Mouse (Mus musculus) lung, postnatal 0 days (tissue): ENCODE data around the gene Cep68. TPM values are rescaled to one million over a fixed set of nuclear protein-coding genes. Genes with fewer than 3 reads are reported as not detected.

Experiments used
- ATAC-seq: fragments of 200-750 bp; cut with Nextera tagmentation; 2 replicates; pipeline ENCODE4 v1.8.0; 2017; ENCODE audit warnings: moderate library complexity
- DNase-seq: peaks from one replicate; pipeline ENCODE4 v3.0.0-alpha.2; 2016; ENCODE audit warnings: low spot score
- H3K27ac ChIP-seq: fragments of 300-500 bp; sonication (generic); 2 replicates; pipeline ENCODE4 v1.5.1; 2014; ENCODE audit warnings: antibody characterized with exemption, mild to moderate bottlenecking, low read length, mixed read lengths
- H3K27me3 ChIP-seq: fragments of 300-500 bp; sonication (generic); replicated peaks from 2 replicates; pipeline ENCODE4 v1.6.1; 2014; ENCODE audit warnings: low read length, mixed read lengths; ENCODE audit not compliant: insufficient read depth
- H3K36me3 ChIP-seq: fragments of 300-500 bp; sonication (generic); 2 replicates; pipeline ENCODE4 v1.6.1; 2014; ENCODE audit warnings: low read length, mixed read lengths; ENCODE audit not compliant: insufficient read depth
- H3K4me1 ChIP-seq: fragments of 300-500 bp; sonication (generic); 2 replicates; pipeline ENCODE4 v1.6.1; 2014; ENCODE audit warnings: antibody characterized with exemption, low read depth, low read length, mixed read lengths; ENCODE audit not compliant: insufficient read depth
- H3K4me2 ChIP-seq: fragments of 300-500 bp; sonication (generic); replicated peaks from 2 replicates; pipeline ENCODE4 v1.6.1; 2014; ENCODE audit warnings: low read depth, mild to moderate bottlenecking, low read length, moderate library complexity, mixed read lengths
- H3K4me3 ChIP-seq: fragments of 300-500 bp; sonication (generic); 2 replicates; pipeline ENCODE4 v1.5.1; 2014; ENCODE audit warnings: low read depth, low read length
- H3K9ac ChIP-seq: fragments of 300-500 bp; sonication (generic); replicated peaks from 2 replicates; pipeline ENCODE4 v1.6.1; 2014; ENCODE audit warnings: low read depth, mild to moderate bottlenecking
- H3K9me3 ChIP-seq: fragments of 300-500 bp; sonication (generic); 2 replicates; pipeline ENCODE4 v1.6.1; 2016; ENCODE audit warnings: low read length, mixed read lengths
- CTCF ChIP-seq: IDR thresholded peaks from 2 replicates; pipeline ENCODE4 v1.5.1; 2016; ENCODE audit warnings: antibody characterized with exemption, mild to moderate bottlenecking
- EP300 ChIP-seq: IDR thresholded peaks from 2 replicates; pipeline ENCODE4 v1.6.1; 2016; ENCODE audit warnings: antibody characterized with exemption, mild to moderate bottlenecking, control low read depth
- WGBS: fragments of 180-500 bp; shearing (Covaris S2); extraction: QIAGEN DNeasy Blood & Tissue Kit; methylation state at CpG from one replicate; pipeline ENCODE4 v1.1.7; 2014; 5-methylcytosine and 5-hydroxymethylcytosine counted together
- polyA plus RNA-seq: library from polyadenylated mRNA; unstranded; fragments of >200 nt; fragmentation: Nextera tagmentation; extraction: Ambion mirVana; gene quantifications from 2 replicates; pipeline ENCODE4 v1.2.1, GENCODE M21; 2015

Gene Cep68
- polyA plus RNA-seq, 1 experiment from 2014 or later: 12.5 TPM

DNA sequence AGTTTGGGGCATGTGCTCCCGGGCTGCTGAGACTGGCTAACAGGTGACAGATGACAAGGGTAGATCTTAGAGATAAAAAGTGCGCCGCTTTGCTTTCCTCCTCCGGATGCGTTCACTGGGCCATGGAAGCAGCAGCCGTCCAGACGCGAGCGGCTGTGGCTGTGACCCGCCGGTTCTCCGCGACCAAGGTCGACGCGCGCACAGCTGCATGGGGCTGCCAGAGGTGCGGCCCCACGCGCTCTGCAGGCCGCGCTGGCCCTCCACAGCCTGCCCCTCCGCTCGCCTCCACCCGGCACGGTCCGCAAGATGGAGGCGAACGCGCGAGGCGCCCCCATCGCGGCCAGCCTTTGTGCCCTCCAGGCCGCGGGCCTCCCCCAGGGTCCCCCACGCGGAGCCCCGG is 389 bp downstream of the Cep68 start:
- H3K27ac ChIP-seq: peak overlapping the region; percentile 89
- peak; percentile 52 for DNase-seq
- H3K36me3 ChIP-seq: no peaks in the 10 kb centered on the region
- H3K4me1 ChIP-seq: peaks cover 16% of the 10 kb centered on the region
- peak overlapping the region; percentile 80 for H3K9ac ChIP-seq
- H3K27me3 ChIP-seq: no peaks in the 10 kb centered on the region
- WGBS: under 1% methylated on average over 36 of the region's 39 CpGs
- H3K4me2 ChIP-seq: peak overlapping the region; percentile 94
- ATAC-seq: peak; percentile 67
- H3K9me3 ChIP-seq: no peaks in the 10 kb centered on the region
- TF ChIP-seq CTCF: no peak
- no peak for TF ChIP-seq EP300
- peak overlapping the region; percentile 94 for H3K4me3 ChIP-seq

DNA sequence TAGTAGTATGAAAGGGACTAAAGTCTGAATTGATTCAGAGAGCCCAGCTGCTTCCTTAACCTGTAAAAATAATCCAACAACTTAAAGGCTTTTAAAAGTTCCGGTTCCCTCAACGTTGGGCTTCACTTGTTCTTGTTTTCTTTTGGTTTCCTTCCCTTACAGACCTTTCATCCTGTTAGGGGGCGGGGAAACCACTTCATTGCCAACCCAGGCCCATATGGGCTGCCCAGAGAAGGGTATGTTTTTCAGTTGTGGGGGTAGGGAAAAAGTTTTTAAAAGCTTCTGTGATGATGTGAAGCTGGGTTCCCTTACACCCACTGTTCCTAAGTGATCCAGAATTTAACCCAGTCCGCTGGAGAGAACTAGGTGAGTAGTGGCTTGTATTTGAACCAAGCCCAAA is 952 bp downstream of the Cep68 start:
- Histone ChIP-seq H3K4me2 (peak overlapping the region; percentile 94), H3K27ac (peak overlapping the region; percentile 89; the same call in 1 of the 2 replicates), H3K4me3 (peak overlapping the region; percentile 94), H3K27me3 (no peaks in the 10 kb centered on the region), H3K9me3 (no peaks in the 10 kb centered on the region), H3K36me3 (no peaks in the 10 kb centered on the region), H3K4me1 (peaks cover 16% of the 10 kb centered on the region), H3K9ac (0 out of 2 replicates have a peak overlapping the region, but pooled peaks have one; percentile 80)
- no peak for ATAC-seq
- WGBS: 6% methylated on average over 4 of the region's 4 CpGs
- DNase-seq: peak; percentile 51
- no peak for TF ChIP-seq CTCF
- TF ChIP-seq EP300: no peak

DNA sequence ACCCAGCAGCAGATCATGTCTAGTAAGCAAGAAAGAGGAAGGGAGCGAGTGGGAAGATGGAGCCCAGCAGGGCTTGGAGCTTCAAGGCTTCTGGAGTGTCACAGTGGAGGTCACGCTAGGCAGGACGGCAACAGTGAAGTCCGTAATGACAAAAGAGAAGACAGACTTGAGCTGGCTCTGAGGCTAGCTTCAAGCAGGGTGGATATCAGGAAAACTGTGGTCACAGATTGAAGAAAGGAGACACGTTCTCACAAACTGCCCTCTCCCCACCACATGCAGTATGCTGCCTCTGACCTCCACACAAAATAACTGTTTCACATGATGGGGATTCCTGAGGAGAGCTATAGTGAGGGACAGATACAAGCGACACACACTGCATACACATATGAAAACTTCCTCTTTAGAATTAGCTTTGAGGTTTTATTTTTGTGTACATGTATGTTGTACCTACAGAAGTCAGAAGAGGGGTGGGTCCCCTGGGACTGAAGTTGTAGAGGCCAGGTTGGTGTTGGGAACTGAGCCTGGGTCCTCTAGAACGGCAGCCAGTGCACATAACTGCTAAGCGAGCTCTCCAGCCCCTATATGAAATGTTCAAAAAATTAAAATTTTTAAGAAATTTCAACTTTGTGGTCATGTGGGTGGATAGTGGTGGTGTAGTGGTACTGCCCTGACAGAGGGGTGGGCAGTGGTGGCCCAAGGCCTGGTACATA is 1.9 kb downstream of the Cep68 start:
- DNase-seq (no peak), ATAC-seq (no peak)
- H3K36me3 ChIP-seq: no peaks in the 10 kb centered on the region
- H3K9ac ChIP-seq: no peak overlapping the region
- no peak overlapping the region for H3K4me2 ChIP-seq
- H3K27me3 ChIP-seq: no peaks in the 10 kb centered on the region
- peaks cover 16% of the 10 kb centered on the region for H3K4me1 ChIP-seq
- 79% methylated on average over 8 of the region's 8 CpGs for WGBS
- no peak overlapping the region for H3K4me3 ChIP-seq
- H3K27ac ChIP-seq: no peak overlapping the region
- no peaks in the 10 kb centered on the region for H3K9me3 ChIP-seq
- TF ChIP-seq CTCF (no peak), EP300 (no peak)

DNA sequence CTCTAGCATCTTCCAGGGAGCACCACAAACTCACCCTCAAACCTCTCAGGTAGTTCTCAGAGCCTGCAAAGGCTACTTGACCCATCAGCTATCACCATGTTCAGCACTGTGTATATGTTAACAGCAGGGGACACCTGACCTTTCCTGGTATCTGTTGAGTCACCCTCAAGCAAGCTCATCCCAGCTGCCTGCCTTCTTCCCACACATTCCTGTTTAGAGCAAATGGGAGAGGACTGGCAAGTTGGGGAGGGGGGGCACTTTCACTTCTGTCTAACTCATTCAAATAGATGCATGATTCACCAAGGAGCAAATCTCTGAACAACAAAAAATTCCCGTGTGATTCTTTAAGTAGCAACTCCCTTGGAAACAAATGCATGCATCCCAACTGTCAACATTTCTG is 2.6 kb downstream of the Cep68 start:
- TF ChIP-seq CTCF: no peak
- TF ChIP-seq EP300: no peak
- no peak overlapping the region for H3K4me2 ChIP-seq

DNA sequence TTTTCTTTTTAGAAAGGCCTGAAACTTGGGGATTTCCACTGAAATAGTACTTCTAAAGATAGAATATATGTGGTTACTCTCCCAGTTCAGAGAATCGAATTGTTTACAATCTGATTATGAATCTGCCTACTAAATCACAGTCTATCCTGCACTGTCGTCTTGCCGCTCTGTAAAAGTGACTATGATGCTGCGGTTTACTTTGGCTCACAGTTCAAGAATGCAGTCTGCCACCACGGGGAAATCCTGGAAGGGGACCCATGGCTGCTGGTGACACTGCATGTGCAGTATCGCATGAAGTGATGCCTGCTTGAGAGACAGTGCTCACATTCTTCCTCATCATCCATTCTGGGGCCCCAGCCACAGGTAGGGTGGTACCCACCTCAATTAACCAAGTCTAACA is 3.9 kb downstream of the Cep68 start:
- H3K9me3 ChIP-seq: no peaks in the 10 kb centered on the region
- WGBS: 76% methylated on average over 6 of the region's 6 CpGs
- ATAC-seq (no peak), DNase-seq (no peak)
- H3K4me1 ChIP-seq: peaks cover 16% of the 10 kb centered on the region
- TF ChIP-seq CTCF (no peak), EP300 (no peak)
- H3K27ac ChIP-seq: no peak overlapping the region
- H3K27me3 ChIP-seq: no peaks in the 10 kb centered on the region
- no peak overlapping the region for H3K9ac ChIP-seq
- H3K4me2 ChIP-seq: no peak overlapping the region
- H3K4me3 ChIP-seq: no peak overlapping the region
- peaks cover 7% of the 10 kb centered on the region; the same call in 1 of the 2 replicates for H3K36me3 ChIP-seq

More for the DNA sequence above, 2.6 kb downstream of the Cep68 start:
- Histone ChIP-seq H3K9ac (no peak overlapping the region), H3K27me3 (no peaks in the 10 kb centered on the region), H3K36me3 (peaks cover 2% of the 10 kb centered on the region; the same call in 1 of the 2 replicates), H3K9me3 (no peaks in the 10 kb centered on the region), H3K4me1 (peaks cover 16% of the 10 kb centered on the region), H3K27ac (no peak overlapping the region), H3K4me3 (no peak overlapping the region)
- WGBS: 27% methylated on average over 1 of the region's 1 CpGs
- ATAC-seq (no peak), DNase-seq (peak; percentile 74)

DNA sequence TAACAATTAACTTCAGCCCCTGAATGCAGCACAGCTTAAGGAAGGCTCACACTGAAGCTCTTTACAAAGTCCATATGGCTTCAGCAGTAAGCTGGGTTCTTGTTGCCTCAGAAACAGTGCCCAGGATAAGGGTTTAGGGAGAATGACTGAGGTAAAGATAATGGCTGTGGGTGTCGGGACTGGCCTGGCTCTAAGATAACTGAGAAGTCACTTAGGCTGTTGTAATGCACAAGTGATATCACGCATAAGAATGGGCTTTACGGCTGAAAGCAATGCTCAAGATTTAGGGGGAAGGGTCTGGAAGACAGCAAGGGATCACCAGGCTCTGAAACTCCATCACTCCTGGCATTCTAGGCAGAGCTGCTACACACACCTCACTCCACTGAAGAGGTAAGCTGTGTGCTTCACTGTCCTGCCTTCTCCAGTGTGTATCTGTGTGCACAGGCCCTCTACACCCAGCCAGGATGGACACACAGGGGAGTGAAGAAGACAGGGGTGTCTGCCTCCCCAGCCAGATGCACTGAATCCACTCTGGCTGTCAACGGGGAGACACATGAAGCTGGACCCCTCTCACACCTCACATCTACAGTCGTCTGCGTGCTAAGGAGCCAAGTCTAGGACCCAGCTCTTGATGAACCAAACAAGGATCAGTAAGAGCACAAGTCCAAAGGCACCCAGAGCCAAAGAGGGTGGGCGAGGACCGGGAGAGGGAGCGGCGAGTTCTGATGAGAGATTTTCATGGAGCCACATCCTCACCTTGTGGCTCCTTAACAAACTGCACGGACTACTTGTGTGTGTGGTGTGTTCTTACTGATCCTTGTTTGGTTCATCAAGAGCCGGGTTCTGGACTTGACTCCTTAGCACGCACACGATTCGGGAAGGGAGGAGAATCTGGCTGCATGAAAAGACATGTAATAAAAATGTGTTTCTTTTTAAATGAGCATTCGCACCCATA is 4.6 kb downstream of the Cep68 start:
- Histone ChIP-seq H3K36me3 (peaks cover 13% of the 10 kb centered on the region), H3K4me2 (no peak overlapping the region), H3K27me3 (no peaks in the 10 kb centered on the region), H3K27ac (no peak overlapping the region), H3K4me3 (no peak overlapping the region), H3K4me1 (peaks cover 16% of the 10 kb centered on the region), H3K9me3 (no peaks in the 10 kb centered on the region), H3K9ac (no peak overlapping the region)
- TF ChIP-seq EP300: no peak
- peak; percentile 42 for TF ChIP-seq CTCF
- no peak for DNase-seq
- WGBS: 84% methylated on average over 16 of the region's 16 CpGs
- ATAC-seq: no peak
